In the genomic region with DNA sequence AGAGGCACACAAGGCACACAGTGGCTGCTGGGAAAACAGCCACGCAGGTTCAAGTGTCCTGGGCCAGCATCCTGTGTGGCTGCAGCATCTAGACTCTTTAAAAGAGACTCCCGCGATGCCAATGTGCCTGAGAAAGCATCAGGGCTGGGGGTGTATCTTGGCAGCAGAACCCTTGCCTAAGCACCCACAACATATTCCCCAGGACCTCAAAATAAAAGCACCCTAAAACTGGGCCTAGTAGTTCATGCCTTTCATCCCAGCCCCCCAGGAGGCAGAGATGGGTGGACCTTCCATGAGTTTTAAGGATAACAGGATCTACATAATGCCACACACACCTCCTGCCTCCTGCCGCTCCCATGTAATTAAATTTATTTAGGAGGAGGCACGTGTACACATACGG, we compare ENCODE assay signal across 13 mouse cellular contexts. TPM values are rescaled to one million over a fixed set of nuclear protein-coding genes. Genes with fewer than 3 reads are reported as not detected.
DNase-seq lines count a peak whose midpoint lies in the region; ATAC-seq lines count a peak whose summit lies in the region.
"Had no signal": no experiment of that assay in that cellular context is flagged by ENCODE, and none has a peak within 500 bp of the region (broad histone marks: within the 10 kb centered on the region; RNA-seq: fewer than 3 reads in every experiment).

No protein-coding gene starts in this region.

- peaks cover 24% of the 10 kb centered on the region for H3K4me1 ChIP-seq in heart, embryonic 13.5 days
- H3K4me1 ChIP-seq in lung, embryonic 15.5 days, result peaks cover 18% of the 10 kb centered on the region
- H3K4me1 ChIP-seq in embryonic facial prominence, embryonic 10.5 days, result peaks cover 30% of the 10 kb centered on the region

- H3K4me2 ChIP-seq in heart, embryonic 13.5 days, result no peak overlapping the region
- H3K4me2 ChIP-seq in lung, embryonic 15.5 days, result peak overlapping the region; percentile 99; the same call in 1 of the 2 replicates

- 66% methylated on average over 6 of the region's 6 CpGs for WGBS in heart, embryonic 13.5 days
- WGBS in lung, embryonic 15.5 days, result 68% methylated on average over 6 of the region's 6 CpGs
- WGBS in embryonic facial prominence, embryonic 10.5 days, result 42% methylated on average over 6 of the region's 6 CpGs

- DNase-seq in cerebellum, adult 9-11 months, result peak; percentile 52
- no peak for DNase-seq in cerebellum, adult 8-10 months
- DNase-seq in heart, postnatal 14 days, result no peak
- DNase-seq in lung, postnatal 14 days, result no peak
- DNase-seq in embryonic facial prominence, embryonic 10.5 days (ENCODE audit: low spot score), result no peak
- DNase-seq in thymus, postnatal 4 days, result no peak
- DNase-seq: liver, postnatal 0 days had no signal

- H3K27me3 ChIP-seq in heart, embryonic 13.5 days (replicated peaks), result peaks cover 29% of the 10 kb centered on the region
- peaks cover 17% of the 10 kb centered on the region for H3K27me3 ChIP-seq in lung, embryonic 15.5 days
- H3K27me3 ChIP-seq in embryonic facial prominence, embryonic 10.5 days (replicated peaks; ENCODE audit: low read depth, poor library complexity, severe bottlenecking), result peaks cover 45% of the 10 kb centered on the region
- H3K27me3 ChIP-seq: Patski had no signal

- H3K4me3 ChIP-seq in heart, embryonic 13.5 days, result 0 out of 2 replicates have a peak overlapping the region, but pooled peaks have one; percentile 64
- H3K4me3 ChIP-seq in lung, embryonic 15.5 days, result no peak overlapping the region
- peak overlapping the region; percentile 66; the same call in 1 of the 2 replicates for H3K4me3 ChIP-seq in embryonic facial prominence, embryonic 10.5 days

- H3K9me3 ChIP-seq in heart, embryonic 13.5 days, result no peaks in the 10 kb centered on the region
- no peaks in the 10 kb centered on the region for H3K9me3 ChIP-seq in lung, embryonic 15.5 days
- no peaks in the 10 kb centered on the region for H3K9me3 ChIP-seq in embryonic facial prominence, embryonic 10.5 days
- H3K9me3 ChIP-seq: hindbrain, embryonic 10.5 days; limb, embryonic 15.5 days; stomach, embryonic 15.5 days had no signal

- no peak for ATAC-seq in heart, embryonic 13.5 days (ENCODE audit: extremely low read depth, insufficient number of reproducible peaks, low FRiP score, low TSS enrichment)
- no peak for ATAC-seq in lung, embryonic 15.5 days (ENCODE audit: borderline replicate concordance, extremely low read depth, low FRiP score, low TSS enrichment)
- ATAC-seq: liver, postnatal 0 days; Patski had no signal

- no peaks in the 10 kb centered on the region for H3K36me3 ChIP-seq in heart, embryonic 13.5 days
- no peaks in the 10 kb centered on the region for H3K36me3 ChIP-seq in lung, embryonic 15.5 days
- no peaks in the 10 kb centered on the region for H3K36me3 ChIP-seq in embryonic facial prominence, embryonic 10.5 days (replicated peaks)
- H3K36me3 ChIP-seq: hindbrain, embryonic 10.5 days; limb, embryonic 15.5 days; stomach, embryonic 15.5 days had no signal

- no peak overlapping the region for H3K27ac ChIP-seq in heart, embryonic 13.5 days (replicated peaks)
- no peak overlapping the region for H3K27ac ChIP-seq in lung, embryonic 15.5 days
- no peak overlapping the region for H3K27ac ChIP-seq in embryonic facial prominence, embryonic 10.5 days (replicated peaks)
- H3K27ac ChIP-seq: limb, embryonic 15.5 days; stomach, embryonic 15.5 days had no signal

- H3K9ac ChIP-seq in heart, embryonic 13.5 days, result no peak overlapping the region
- H3K9ac ChIP-seq in lung, embryonic 15.5 days, result no peak overlapping the region

- intact Hi-C loops in heart, postnatal 14 days (cut with DNase I), result no loop called here

RNA-seq across cellular contexts. Expression of a gene that starts 1.1 kb away (rescaled TPM):
- 63.6 and 73.0 TPM in 2 replicates for polyA plus RNA-seq in heart, embryonic 13.5 days (2015; fragmentation: Nextera tagmentation; extraction: Ambion mirVana)
- 10 to 100 TPM; 27.6 to 29.8 TPM for total RNA-seq in heart, postnatal 14 days (2021)
- polyA plus RNA-seq in lung, embryonic 15.5 days (2015; fragmentation: Nextera tagmentation; extraction: Ambion mirVana), result 105 and 112 TPM in 2 replicates
- 114 and 122 TPM in 2 replicates for polyA plus RNA-seq in embryonic facial prominence, embryonic 10.5 days (2016; fragmentation: Nextera tagmentation; extraction: Ambion mirVana)

RNA-seq across cellular contexts. Expression of a gene that starts 38.2 kb away (rescaled TPM):
- polyA plus RNA-seq in heart, embryonic 13.5 days (2015; fragmentation: Nextera tagmentation; extraction: Ambion mirVana), result 111 and 121 TPM in 2 replicates
- total RNA-seq in heart, postnatal 14 days (2021), result 100 to 1,000 TPM; 389 to 391 TPM
- polyA plus RNA-seq in lung, embryonic 15.5 days (2015; fragmentation: Nextera tagmentation; extraction: Ambion mirVana), result 141 and 150 TPM in 2 replicates
- polyA plus RNA-seq in embryonic facial prominence, embryonic 10.5 days (2016; fragmentation: Nextera tagmentation; extraction: Ambion mirVana), result 129 and 138 TPM in 2 replicates

RNA-seq across cellular contexts. Expression of a gene that starts 40.3 kb away (rescaled TPM):
- 0.53 and 0.60 TPM in 2 replicates for polyA plus RNA-seq in heart, embryonic 13.5 days (2015; fragmentation: Nextera tagmentation; extraction: Ambion mirVana)
- total RNA-seq in heart, postnatal 14 days (2021), result 1 to 10 TPM; 3.5 to 4.0 TPM
- 1.4 and 2.1 TPM in 2 replicates for polyA plus RNA-seq in lung, embryonic 15.5 days (2015; fragmentation: Nextera tagmentation; extraction: Ambion mirVana)
- 1.3 and 1.4 TPM in 2 replicates for polyA plus RNA-seq in embryonic facial prominence, embryonic 10.5 days (2016; fragmentation: Nextera tagmentation; extraction: Ambion mirVana)
- polyA plus RNA-seq: liver, postnatal 0 days had no signal

RNA-seq across cellular contexts. Expression of a gene that starts 44.9 kb away (rescaled TPM):
- polyA plus RNA-seq in heart, embryonic 13.5 days (2015; fragmentation: Nextera tagmentation; extraction: Ambion mirVana), result 67.1 and 70.2 TPM in 2 replicates
- total RNA-seq in heart, postnatal 14 days (2021), result 100 to 1,000 TPM; 143 to 157 TPM
- 37.6 and 40.4 TPM in 2 replicates for polyA plus RNA-seq in lung, embryonic 15.5 days (2015; fragmentation: Nextera tagmentation; extraction: Ambion mirVana)
- polyA plus RNA-seq in embryonic facial prominence, embryonic 10.5 days (2016; fragmentation: Nextera tagmentation; extraction: Ambion mirVana), result 52.2 and 55.9 TPM in 2 replicates
